Comparison of ENCODE assay signal across 8 mouse cellular contexts in the genomic region with DNA sequence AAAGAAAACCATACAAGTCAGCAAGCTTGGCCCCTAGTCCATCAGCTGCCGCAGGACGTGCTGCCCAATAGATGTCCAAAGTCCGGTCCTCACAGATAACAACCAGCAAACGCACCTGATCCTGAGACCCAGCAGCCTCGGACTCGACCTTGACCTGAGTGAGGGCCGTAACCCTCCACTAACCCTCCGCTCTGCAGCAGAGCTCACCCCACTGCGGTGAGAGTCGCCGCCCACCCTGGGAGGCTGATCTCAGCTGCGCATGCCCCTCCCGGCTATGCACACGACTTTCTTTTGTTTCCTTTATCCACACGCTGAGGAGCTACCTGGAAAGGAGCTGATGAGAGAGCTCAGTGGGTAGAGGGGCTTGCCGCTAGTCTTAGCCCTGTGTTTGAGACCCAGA. TPM values are rescaled to one million over a fixed set of nuclear protein-coding genes. Genes with fewer than 3 reads are reported as not detected.
DNase-seq lines count a peak whose midpoint lies in the region; ATAC-seq and TF ChIP-seq lines count a peak whose summit lies in the region.

No protein-coding gene starts in this region.

- H3K4me1 ChIP-seq in kidney, postnatal 0 days (replicated peaks; ENCODE audit: insufficient read depth, low read length), result 0 out of 2 replicates have a peak, but pooled peaks cover 11% of the 10 kb centered on the region
- peaks cover 10% of the 10 kb centered on the region for H3K4me1 ChIP-seq in embryonic facial prominence, embryonic 13.5 days
- no peaks in the 10 kb centered on the region for H3K4me1 ChIP-seq in limb, embryonic 11.5 days (ENCODE audit: control insufficient read depth, insufficient read depth, low read length)
- peaks cover 11% of the 10 kb centered on the region for H3K4me1 ChIP-seq in small intestine, adult 2 months (ENCODE audit: control insufficient read depth, insufficient read depth, insufficient read length, low read length)

- H3K4me2 ChIP-seq in kidney, postnatal 0 days (ENCODE audit: low read length), result peak overlapping the region; percentile 60
- peak overlapping the region; percentile 59 for H3K4me2 ChIP-seq in embryonic facial prominence, embryonic 13.5 days
- peak overlapping the region; percentile 16; the same call in 1 of the 2 replicates for H3K4me2 ChIP-seq in limb, embryonic 11.5 days (ENCODE audit: low read depth, severe bottlenecking)

- no peak for TF ChIP-seq POLR2A in small intestine, adult 2 months (IDR thresholded peaks at IDR 0.05; ENCODE audit: low read depth, low read length)

- H3K27me3 ChIP-seq in kidney, postnatal 0 days (ENCODE audit: insufficient read depth, low read length), result no peaks in the 10 kb centered on the region
- 0 out of 2 replicates have a peak, but pooled peaks cover 6% of the 10 kb centered on the region for H3K27me3 ChIP-seq in embryonic facial prominence, embryonic 13.5 days
- no peaks in the 10 kb centered on the region for H3K27me3 ChIP-seq in limb, embryonic 11.5 days (ENCODE audit: control insufficient read depth, insufficient read depth, low read length)
- no peaks in the 10 kb centered on the region for H3K27me3 ChIP-seq in small intestine, adult 2 months (ENCODE audit: control insufficient read depth, insufficient read depth, low read length)

- no peak for TF ChIP-seq CTCF in kidney, postnatal 0 days (IDR thresholded peaks at IDR 0.05; ENCODE audit: low read depth)
- TF ChIP-seq CTCF in small intestine, adult 2 months (IDR thresholded peaks at IDR 0.05; ENCODE audit: extremely low read depth, insufficient read length, insufficient replicate concordance, low read depth, low read length), result no peak

- H3K36me3 ChIP-seq in kidney, postnatal 0 days (ENCODE audit: insufficient read depth, low read length), result no peaks in the 10 kb centered on the region
- peaks cover 32% of the 10 kb centered on the region for H3K36me3 ChIP-seq in embryonic facial prominence, embryonic 13.5 days
- peaks cover 4% of the 10 kb centered on the region; the same call in 1 of the 2 replicates for H3K36me3 ChIP-seq in limb, embryonic 11.5 days (ENCODE audit: control insufficient read depth, insufficient read depth, low read length)
- peaks cover 30% of the 10 kb centered on the region for H3K36me3 ChIP-seq in small intestine, adult 2 months (ENCODE audit: control insufficient read depth, insufficient read depth, low read length)

- ATAC-seq in kidney, postnatal 0 days (replicated peaks; ENCODE audit: low FRiP score, low read depth), result peak; percentile 23; the same call in 1 of the 2 replicates
- peak; percentile 27; the same call in 1 of the 2 replicates for ATAC-seq in embryonic facial prominence, embryonic 13.5 days (ENCODE audit: insufficient number of reproducible peaks, insufficient read depth, low FRiP score, low TSS enrichment, low read depth)
- no peak; the same call in 1 of the 2 replicates for ATAC-seq in limb, embryonic 11.5 days (ENCODE audit: insufficient number of reproducible peaks, low FRiP score, low TSS enrichment, low read depth)

- H3K9ac ChIP-seq in kidney, postnatal 0 days (ENCODE audit: low read depth, low read length), result peak overlapping the region; percentile 35; the same call in 1 of the 2 replicates
- peak overlapping the region; percentile 59 for H3K9ac ChIP-seq in embryonic facial prominence, embryonic 13.5 days
- H3K9ac ChIP-seq in limb, embryonic 11.5 days (ENCODE audit: low read length), result peak overlapping the region; percentile 32; the same call in 1 of the 2 replicates

- WGBS in kidney, postnatal 0 days, result 13% methylated on average over 16 of the region's 16 CpGs
- 13% methylated on average over 16 of the region's 16 CpGs for WGBS in embryonic facial prominence, embryonic 13.5 days
- 16% methylated on average over 16 of the region's 16 CpGs for WGBS in limb, embryonic 11.5 days
- 4% methylated on average over 16 of the region's 16 CpGs for WGBS in small intestine, adult 2 months

- DNase-seq in kidney, postnatal 0 days (ENCODE audit: low spot score), result peak; percentile 52
- DNase-seq in kidney, postnatal 14 days, result no peak
- peak; percentile 69 for DNase-seq in limb, embryonic 11.5 days (ENCODE audit: low spot score)
- no peak for DNase-seq in cerebellum, adult 18-20 months
- DNase-seq in adrenal gland, postnatal 25 days, result no peak
- DNase-seq in right cerebral cortex, postnatal 10 days (ENCODE audit: low spot score in 2 of 2), result no peak

- peak overlapping the region; percentile 11 for H3K4me3 ChIP-seq in kidney, postnatal 0 days (replicated peaks; ENCODE audit: low read depth, low read length)
- peak overlapping the region; percentile 34 for H3K4me3 ChIP-seq in embryonic facial prominence, embryonic 13.5 days
- H3K4me3 ChIP-seq in limb, embryonic 11.5 days (ENCODE audit: low read depth, low read length), result no peak overlapping the region; the same call in 1 of the 2 replicates
- peak overlapping the region; percentile 50 for H3K4me3 ChIP-seq in small intestine, adult 2 months (ENCODE audit: low read depth, low read length)

- no peaks in the 10 kb centered on the region for H3K9me3 ChIP-seq in kidney, postnatal 0 days (replicated peaks; ENCODE audit: low read length)
- H3K9me3 ChIP-seq in embryonic facial prominence, embryonic 13.5 days, result no peaks in the 10 kb centered on the region
- H3K9me3 ChIP-seq in limb, embryonic 11.5 days (ENCODE audit: control insufficient read depth, low read length), result no peaks in the 10 kb centered on the region

- H3K27ac ChIP-seq in kidney, postnatal 0 days, result no peak overlapping the region
- H3K27ac ChIP-seq in embryonic facial prominence, embryonic 13.5 days, result peak overlapping the region; percentile 68; the same call in 1 of the 2 replicates
- H3K27ac ChIP-seq in limb, embryonic 11.5 days (replicated peaks; ENCODE audit: low read depth, low read length), result no peak overlapping the region
- peak overlapping the region; percentile 48; the same call in 1 of the 2 replicates for H3K27ac ChIP-seq in small intestine, adult 2 months (ENCODE audit: insufficient read depth, low read depth, low read length)

RNA-seq across cellular contexts. Expression of gene Keap1, which starts 11.8 kb away (rescaled TPM):
- 49.3 and 50.8 TPM in 2 replicates for polyA plus RNA-seq in kidney, postnatal 0 days (2015; fragmentation: Nextera tagmentation; extraction: Ambion mirVana)
- polyA plus RNA-seq in embryonic facial prominence, embryonic 13.5 days (2015; fragmentation: Nextera tagmentation; extraction: Ambion mirVana), result 65.2 and 70.7 TPM in 2 replicates
- 31.1 and 35.2 TPM in 2 replicates for polyA plus RNA-seq in limb, embryonic 11.5 days (2014; fragmentation: Nextera tagmentation; extraction: Ambion mirVana)
- polyA plus RNA-seq in small intestine, adult 2 months (2012; rRNA removed), result 56.6 and 103 TPM in 2 replicates
- total RNA-seq in adrenal gland, postnatal 25 days (2021), result 50.8 and 51.5 TPM in 2 replicates

RNA-seq across cellular contexts. Expression of gene S1pr5, which starts 20.9 kb away (rescaled TPM):
- 0.11 TPM in 1 of 2 replicates, not detected in the other for polyA plus RNA-seq in kidney, postnatal 0 days (2015; fragmentation: Nextera tagmentation; extraction: Ambion mirVana)
- polyA plus RNA-seq in embryonic facial prominence, embryonic 13.5 days (2015; fragmentation: Nextera tagmentation; extraction: Ambion mirVana), result 0.21 and 0.58 TPM in 2 replicates
- 0.38 and 0.39 TPM in 2 replicates for polyA plus RNA-seq in limb, embryonic 11.5 days (2014; fragmentation: Nextera tagmentation; extraction: Ambion mirVana)
- 0.08 and 0.18 TPM in 2 replicates for polyA plus RNA-seq in small intestine, adult 2 months (2012; rRNA removed)
- 0.88 and 1.3 TPM in 2 replicates for total RNA-seq in adrenal gland, postnatal 25 days (2021)

RNA-seq across cellular contexts. Expression of gene Atg4d, which starts 37.8 kb away (rescaled TPM):
- 51.7 and 52.9 TPM in 2 replicates for polyA plus RNA-seq in kidney, postnatal 0 days (2015; fragmentation: Nextera tagmentation; extraction: Ambion mirVana)
- 33.3 and 35.4 TPM in 2 replicates for polyA plus RNA-seq in embryonic facial prominence, embryonic 13.5 days (2015; fragmentation: Nextera tagmentation; extraction: Ambion mirVana)
- 29.5 and 31.9 TPM in 2 replicates for polyA plus RNA-seq in limb, embryonic 11.5 days (2014; fragmentation: Nextera tagmentation; extraction: Ambion mirVana)
- 70.1 and 144 TPM in 2 replicates for polyA plus RNA-seq in small intestine, adult 2 months (2012; rRNA removed)
- 37.5 and 42.2 TPM in 2 replicates for total RNA-seq in adrenal gland, postnatal 25 days (2021)

Comparison
In these comparisons a context has a peak if more than half of its experiments do, and no peak if none do; other contexts are left out.
1. DNase-seq: peak in kidney, postnatal 0 days (single experiment) and limb, embryonic 11.5 days (single experiment); none in kidney, postnatal 14 days (single experiment), cerebellum, adult 18-20 months (0 of 2), adrenal gland, postnatal 25 days (single experiment) and right cerebral cortex, postnatal 10 days (0 of 2).
2. H3K27ac ChIP-seq: peak in embryonic facial prominence, embryonic 13.5 days (single experiment) and small intestine, adult 2 months (single experiment); none in kidney, postnatal 0 days (single experiment) and limb, embryonic 11.5 days (single experiment).
3. Peak in every context shown above with its lines, with median percentiles within 50 percentile points of each other: H3K4me2 ChIP-seq and H3K9ac ChIP-seq.